Mouse (Mus musculus) layer of hippocampus, postnatal 25 days (tissue): ENCODE results near the gene Cfl1. TPM values are rescaled to one million over a fixed set of nuclear protein-coding genes. Genes with fewer than 3 reads are reported as not detected.
A peak's percentile ranks its signal among the peaks of the same experiment; 100 is the strongest.

Source experiments
- DNase-seq, 2 experiments: peaks; one replicate each; pipeline ENCODE4 v3.0.0; 2022; ENCODE audit warnings: mixed read lengths in 2 of 2, low spot score in 1 of 2; ENCODE audit errors: extremely low spot score in 1 of 2
- total RNA-seq, 2 experiments: library from RNA; stranded (reverse); gene quantifications; 2 replicates each; pipeline ENCODE4 v1.2.3; 2021

The Cfl1 gene
- 1,000 to 10,000 TPM; 1,427 to 1,527 TPM for total RNA-seq

GRCm38 (mm10) chr19:5490313-5490897, at the start of gene Cfl1:
TSS of gene Cfl1 (plus strand) at chr19:5490455.
- peak; percentile 82 to 86 for DNase-seq

GRCm38 (mm10) chr19:5444371-5444908, 45.8 kb upstream of the Cfl1 start:
- no peak for DNase-seq

- DNase-seq: no peak
These were observed 45.3 kb upstream of the Cfl1 start for GRCm38 (mm10) chr19:5444954-5445353.

GRCm38 (mm10) chr19:5445747-5446146, 44.5 kb upstream of the Cfl1 start:
- no peak for DNase-seq

- peak in 1 of 2 experiments; percentile 57 for DNase-seq
These were observed 42.5 kb upstream of the Cfl1 start, which contains the start of gene Fosl1 for GRCm38 (mm10) chr19:5447515-5448353. TSS of gene Fosl1 (plus strand) at chr19:5447547.

- no peak for DNase-seq
These were observed 41.7 kb upstream of the Cfl1 start for GRCm38 (mm10) chr19:5448354-5449150.

- DNase-seq: no peak
These were observed 40.6 kb upstream of the Cfl1 start for GRCm38 (mm10) chr19:5449673-5450072.

- DNase-seq: no peak
These were observed 38.5 kb upstream of the Cfl1 start for GRCm38 (mm10) chr19:5451766-5452165.

GRCm38 (mm10) chr19:5455037-5455436, 35.2 kb upstream of the Cfl1 start:
- no peak for DNase-seq

- no peak for DNase-seq
These were observed 34.7 kb upstream of the Cfl1 start for GRCm38 (mm10) chr19:5455568-5455967.

GRCm38 (mm10) chr19:5456241-5456921, 33.9 kb upstream of the Cfl1 start:
- no peak for DNase-seq

- DNase-seq: peak; percentile 89 to 96
These were observed 33.1 kb upstream of the Cfl1 start for GRCm38 (mm10) chr19:5456922-5457745.

- no peak for DNase-seq
These were observed 32.4 kb upstream of the Cfl1 start, which contains the start of gene Ccdc85b for GRCm38 (mm10) chr19:5457746-5458442. TSS of gene Ccdc85b (minus strand) at chr19:5457894.

GRCm38 (mm10) chr19:5459019-5459418, 31.2 kb upstream of the Cfl1 start:
- no peak for DNase-seq

GRCm38 (mm10) chr19:5459896-5460295, 30.4 kb upstream of the Cfl1 start:
- no peak for DNase-seq

GRCm38 (mm10) chr19:5460465-5460911, 29.8 kb upstream of the Cfl1 start, which contains the start of gene Fibp:
TSS of gene Fibp (plus strand) at chr19:5460615.
- peak; percentile 79 to 81 for DNase-seq

- DNase-seq: no peak
These were observed 28.8 kb upstream of the Cfl1 start for GRCm38 (mm10) chr19:5461411-5461810.

GRCm38 (mm10) chr19:5463212-5463611, 27.0 kb upstream of the Cfl1 start:
- DNase-seq: no peak
